Mouse (Mus musculus): ENCODE data around the gene Tcf19.

Gene Tcf19

DNA sequence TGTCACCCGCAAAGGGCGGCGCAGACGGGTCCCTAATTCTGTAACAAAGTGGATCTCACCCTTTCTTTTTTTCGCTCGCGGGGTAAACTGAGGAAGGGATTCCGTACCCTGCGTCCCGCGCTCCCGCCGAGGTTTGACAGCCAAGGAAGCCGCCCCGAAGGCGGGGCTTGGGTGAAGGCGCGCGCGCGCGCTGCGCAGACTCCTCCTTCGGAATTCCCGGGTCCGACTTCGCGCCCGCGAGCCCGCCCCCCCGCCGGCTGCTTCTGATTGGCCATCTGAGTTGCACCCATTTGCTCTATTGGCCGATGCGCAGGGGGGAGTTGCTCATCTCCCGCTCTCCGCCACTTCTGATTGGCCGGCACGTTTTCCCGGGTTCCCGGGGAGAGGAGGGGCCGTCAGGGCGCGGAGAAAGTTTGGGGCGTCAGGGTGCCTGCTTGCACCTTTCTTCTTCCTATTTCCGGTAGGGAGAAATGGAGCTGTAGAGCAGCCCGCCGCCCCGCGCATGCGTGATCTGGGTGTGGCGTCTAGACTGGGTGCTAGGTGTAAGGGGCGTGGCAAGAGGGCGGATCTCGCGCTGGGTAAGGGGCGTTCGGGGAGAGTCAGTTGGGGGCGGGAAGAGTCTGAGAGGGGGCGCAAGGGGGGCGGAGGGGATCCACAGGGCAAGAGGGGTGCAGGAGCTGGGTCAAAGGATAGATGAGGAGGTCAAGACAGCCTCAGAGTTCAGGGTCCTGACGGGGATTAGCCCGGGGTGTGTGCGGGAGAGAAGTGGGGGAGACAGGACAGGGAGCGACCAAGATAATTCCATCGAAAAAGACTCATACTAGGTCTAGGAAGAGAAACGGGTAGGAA is at the start of gene Tcf19, which contains the start of gene Cchcr1:
Gene Tcf19 (minus strand): TSS at position 173 of the 849 bp plus-strand sequence.
Gene Cchcr1 (plus strand): TSS at position 449 of the 849 bp plus-strand sequence.
- DNase-seq: peak; percentile 94

DNA sequence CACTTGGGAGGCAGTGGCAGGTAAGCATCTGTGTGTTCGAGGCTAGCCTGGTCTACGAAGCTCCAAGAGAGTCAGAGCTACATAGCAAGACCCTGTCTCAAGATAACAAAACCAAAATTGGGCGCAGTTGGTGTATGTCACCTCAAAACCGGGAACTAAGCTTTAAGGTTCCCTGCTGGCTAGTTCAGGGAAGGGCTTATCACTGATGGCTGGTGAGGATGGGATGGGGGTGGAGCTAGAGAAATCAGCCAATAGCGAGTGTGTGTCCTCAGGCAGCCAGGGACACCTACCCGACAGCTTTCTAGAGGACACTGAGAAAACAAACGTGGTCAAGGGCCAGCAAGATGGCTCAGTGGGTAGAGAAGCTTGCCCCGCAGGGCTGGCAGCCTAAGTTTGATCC is 41.6 kb upstream of the Tcf19 start:
- DNase-seq: no peak

DNA sequence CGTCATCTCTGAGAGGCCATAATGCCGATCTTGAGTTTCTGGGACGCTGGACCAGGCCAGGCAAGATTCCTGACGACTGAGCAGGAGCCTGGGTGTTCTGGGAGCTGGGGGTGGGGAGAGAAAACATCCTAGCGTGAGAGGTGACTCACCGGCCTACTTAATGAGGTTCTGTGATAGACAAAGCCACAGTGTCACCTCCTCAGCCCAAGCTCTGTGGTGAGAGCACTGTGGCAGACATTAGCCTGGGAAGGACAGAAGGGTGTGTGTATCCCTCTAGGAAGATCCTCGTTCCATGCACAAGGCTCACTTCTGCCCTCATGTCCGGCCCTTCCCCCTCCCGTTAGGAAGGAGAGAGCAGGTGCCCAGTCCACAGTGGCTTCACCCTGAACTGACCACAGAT is 40.7 kb upstream of the Tcf19 start:
- DNase-seq: no peak

DNA sequence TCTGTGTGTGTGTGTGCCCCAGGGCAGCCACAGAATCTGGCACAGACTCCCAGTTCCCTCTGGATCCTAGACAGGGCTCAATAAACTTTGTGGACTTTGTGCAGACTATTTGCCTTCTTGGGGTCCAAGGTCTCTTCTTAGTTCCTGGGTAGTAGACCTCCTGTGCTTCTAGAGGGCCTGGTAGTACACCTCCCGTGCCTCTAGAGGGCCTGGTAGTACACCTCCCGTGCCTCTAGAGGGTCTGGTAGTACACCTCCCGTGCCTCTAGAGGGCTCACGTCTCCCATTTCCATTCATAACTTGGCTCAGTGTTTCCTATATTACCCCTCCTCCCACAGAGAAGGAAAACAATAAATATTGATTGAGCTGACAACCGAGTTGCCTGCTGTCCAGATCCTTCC is 40.2 kb upstream of the Tcf19 start:
- no peak for DNase-seq

DNA sequence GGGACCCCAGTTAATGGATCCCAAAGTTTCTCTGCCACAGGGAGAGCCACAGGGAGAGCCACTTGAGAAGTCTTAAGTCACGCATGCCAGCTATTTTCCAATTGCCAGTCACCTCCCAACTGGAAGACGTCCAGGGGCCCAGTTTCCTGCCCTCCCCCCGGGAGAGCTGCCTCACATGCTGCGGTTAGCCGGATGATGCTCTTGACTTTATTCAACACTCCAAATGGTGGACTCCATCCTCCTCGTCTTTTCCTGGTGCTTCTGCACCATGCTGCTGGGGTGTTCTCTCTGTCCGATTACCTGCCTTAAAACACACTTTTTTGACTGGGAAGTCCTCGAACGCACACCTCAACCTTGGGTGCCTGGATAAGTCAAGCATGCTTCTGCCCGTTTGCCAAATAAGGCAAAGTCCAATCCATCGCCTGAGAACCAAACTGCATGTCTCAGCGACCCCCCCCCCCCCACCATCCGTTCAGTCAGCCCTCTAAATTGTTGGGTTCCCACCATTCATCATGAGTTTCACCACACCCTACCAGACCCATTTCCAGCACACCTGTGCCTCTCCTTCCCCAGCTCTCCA is 39.7 kb upstream of the Tcf19 start:
- no peak for DNase-seq

DNA sequence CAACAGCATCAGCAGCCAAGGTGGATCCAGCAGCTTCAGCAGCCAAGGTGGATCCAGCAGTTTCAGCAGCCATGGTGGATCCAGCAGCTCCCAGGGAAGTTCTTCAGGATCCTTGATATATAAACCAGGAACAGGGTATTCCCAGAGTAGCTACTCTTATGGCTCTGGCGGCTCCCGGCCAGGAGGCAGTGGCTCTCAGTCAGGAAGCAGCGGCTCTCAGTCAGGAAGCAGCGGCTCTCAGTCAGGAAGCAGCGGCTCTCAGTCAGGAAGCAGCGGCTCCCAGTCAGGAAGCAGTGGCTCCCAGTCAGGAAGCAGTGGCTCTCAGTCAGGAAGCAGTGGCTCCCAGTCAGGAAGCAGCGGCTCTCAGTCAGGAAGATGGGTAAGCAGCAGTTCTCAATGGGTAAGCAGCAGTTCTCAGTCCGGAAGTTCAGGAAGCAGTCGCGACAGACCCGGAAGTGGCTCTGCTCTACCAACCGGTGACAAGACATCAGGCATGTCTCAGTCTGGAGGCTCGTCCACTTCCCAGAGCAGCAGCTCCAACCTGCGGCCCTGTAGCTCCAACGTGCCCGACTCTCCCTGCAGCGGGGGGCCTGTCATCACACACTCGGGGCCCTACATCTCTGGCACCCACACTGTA is 38.3 kb upstream of the Tcf19 start:
- no peak for DNase-seq

DNA sequence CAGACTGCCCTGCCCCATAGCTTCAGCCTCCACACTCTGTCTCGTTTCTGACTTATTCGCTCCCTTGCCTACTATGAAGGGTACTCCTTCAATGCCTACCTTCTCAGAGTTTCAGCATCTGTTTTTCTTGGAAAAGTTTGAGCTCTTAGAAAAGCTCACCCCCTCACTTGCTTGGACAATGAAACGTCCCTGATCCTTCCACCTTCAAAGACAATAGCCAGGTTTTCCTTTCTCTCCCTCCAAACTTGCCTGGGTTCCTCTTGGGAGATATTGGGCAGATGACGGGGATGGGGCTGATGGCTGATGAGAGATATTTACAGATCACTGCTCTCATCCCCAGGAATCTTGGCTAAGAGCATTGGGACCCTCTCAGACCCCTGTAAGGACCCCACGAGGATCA is 37.7 kb upstream of the Tcf19 start:
- no peak for DNase-seq

DNA sequence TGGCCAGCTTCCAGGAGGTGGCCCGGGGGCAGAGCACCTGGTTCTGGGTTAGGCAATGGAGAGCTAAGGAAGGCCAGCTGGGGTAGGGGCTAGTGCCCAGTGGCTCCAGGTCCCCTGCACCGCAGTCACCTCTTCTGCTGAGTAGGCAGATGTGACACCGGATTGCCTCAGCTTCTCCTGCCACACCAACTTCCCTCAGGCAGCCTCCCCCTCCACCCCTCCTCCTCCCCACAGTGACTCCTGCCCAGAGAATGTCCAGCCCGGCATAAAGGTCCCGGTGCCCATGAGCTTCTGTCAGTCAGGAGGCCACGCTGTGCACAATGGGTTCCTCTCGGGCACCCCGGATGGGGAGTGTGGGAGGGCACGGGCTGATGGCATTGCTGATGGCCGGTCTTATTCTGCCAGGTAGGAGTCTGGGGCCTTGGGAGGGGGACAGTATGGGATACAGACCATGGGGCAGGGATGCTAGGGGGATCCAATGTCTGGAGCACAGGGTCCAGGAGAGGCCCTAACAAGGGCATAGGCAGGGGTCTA is 35.3 kb upstream of the Tcf19 start, which contains the start of gene Cdsn:
Gene Cdsn (plus strand): TSS at position 248 of the 534 bp plus-strand sequence.
- DNase-seq: no peak

DNA sequence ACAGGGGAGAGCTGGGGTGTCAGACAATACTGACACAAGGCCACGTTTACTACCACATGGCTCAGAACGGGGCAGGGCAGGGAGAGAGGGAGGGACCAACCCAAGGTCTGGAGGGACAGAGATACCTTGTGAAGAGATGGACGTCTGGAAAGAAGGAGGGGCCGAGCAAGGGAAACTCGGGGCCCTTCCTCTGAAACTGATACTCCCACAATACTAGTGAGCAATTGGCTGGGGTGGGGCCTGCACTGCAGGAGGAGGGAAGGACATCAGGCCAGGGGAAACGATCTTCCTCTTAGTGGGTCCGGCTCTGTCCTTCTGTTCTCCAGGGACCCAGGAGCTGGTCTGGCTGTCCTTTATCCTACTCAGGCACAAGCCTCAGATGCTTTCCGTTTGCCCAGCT is 34.2 kb upstream of the Tcf19 start:
- no peak for DNase-seq

DNA sequence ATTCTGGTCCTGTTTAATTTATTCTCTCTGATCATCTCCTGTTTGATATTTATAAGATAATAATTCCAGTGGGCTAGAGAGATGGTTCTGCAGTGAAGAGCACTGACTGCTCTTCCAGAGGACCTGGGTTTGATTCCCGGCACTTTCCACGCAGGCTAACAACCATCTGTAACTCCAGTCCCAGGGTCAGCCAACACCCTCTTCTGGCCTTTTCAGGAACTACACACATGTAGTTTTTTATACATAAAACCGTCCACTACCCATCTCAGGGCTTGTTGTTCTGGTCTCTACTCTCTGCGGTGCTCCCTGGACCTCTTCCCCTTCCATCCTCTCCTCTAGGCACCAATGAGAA is 33.5 kb upstream of the Tcf19 start:
- DNase-seq: no peak

DNA sequence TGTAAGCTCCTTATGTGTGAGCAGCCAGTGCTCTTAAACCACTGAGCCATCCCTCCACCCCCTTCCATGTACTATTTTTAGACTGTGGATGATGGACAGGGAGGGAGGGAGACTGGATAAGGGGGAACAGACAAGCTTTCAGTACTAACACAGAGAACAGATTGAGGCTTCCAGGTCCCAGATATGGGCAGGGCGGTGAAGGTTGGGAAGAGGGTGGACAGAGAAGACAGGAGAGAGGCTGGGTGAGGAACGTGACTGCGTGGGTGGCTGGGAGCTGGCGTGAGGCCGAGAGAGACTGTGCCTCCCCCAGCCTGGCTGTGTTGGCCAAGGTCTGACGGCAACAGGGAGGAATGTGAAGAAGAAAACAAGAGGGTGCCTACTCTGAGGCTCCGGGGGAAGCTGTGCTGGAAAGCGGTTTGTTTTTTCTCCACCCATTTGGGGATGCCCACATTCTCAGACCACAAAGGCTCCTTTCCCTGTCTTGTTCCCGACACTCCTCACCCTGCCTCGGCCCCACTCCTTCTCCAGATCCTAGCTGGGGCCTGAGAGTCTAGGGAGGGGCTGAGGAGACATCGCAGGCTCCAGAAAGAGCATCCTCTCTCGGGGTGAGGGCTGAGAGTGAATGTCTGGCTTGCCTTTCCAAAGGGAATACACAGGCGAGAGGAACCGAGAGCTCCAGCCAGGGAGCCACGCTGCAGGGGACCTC is 33.0 kb upstream of the Tcf19 start:
- DNase-seq: peak; percentile 92

DNA sequence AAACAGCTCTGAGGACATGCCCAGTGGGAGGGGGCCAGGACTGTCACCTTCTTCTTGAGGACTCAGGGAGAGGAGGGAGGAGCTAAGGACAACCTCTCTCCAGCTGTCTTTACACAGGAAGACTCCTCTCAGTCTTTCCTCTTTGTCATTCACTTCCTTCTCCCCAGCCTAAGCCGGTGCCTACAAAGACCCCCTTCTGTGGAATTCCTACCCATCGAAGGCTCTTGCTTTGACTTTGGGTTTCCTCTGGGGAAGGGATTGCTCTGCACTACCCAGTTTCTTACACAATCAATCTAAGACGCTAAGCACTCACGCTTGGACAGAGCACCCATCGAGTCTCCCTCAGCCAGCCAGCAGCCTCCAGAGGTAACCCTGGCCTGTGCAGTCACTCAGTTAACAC is 32.0 kb upstream of the Tcf19 start:
- DNase-seq: no peak

DNA sequence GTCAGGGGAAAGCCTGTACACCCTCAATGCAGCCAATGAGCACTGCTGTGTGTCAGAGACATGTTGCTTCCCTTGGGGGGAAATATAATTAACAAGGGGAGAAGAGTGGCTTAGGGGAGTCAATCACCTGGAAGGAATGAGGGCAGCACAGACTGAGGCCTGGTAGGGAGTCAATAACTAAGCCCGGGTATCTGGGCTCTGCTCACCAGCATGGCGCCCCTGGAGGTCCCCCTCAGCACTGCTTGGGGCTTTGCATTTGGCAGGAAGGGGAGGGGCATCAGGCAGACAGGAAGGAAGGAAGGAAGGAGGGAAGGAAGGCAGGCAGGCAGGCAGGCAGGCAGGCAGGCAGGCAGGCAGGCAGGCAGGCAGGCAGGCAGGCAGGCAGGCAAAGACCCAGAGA is 30.8 kb upstream of the Tcf19 start:
- DNase-seq: no peak

DNA sequence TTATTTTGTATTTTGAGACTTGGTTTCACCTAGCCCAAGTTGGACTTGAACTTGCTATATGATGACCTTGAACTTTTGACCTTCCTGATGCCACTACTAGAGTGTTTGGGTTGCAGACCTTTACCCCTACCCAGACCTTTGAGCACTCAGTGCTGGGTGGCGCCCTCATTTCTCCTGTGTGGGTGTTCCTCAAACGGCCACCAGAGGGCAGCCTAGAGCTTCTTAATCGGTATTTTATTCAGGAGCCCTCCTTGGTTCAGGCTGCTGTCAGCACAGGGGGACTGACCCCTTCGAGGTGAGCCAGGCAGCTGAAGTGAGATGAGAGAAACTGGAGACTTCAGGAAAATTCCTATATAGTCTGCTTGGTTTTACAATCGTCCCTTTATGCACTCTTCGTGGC is 28.1 kb upstream of the Tcf19 start:
- peak; percentile 46 for DNase-seq

DNA sequence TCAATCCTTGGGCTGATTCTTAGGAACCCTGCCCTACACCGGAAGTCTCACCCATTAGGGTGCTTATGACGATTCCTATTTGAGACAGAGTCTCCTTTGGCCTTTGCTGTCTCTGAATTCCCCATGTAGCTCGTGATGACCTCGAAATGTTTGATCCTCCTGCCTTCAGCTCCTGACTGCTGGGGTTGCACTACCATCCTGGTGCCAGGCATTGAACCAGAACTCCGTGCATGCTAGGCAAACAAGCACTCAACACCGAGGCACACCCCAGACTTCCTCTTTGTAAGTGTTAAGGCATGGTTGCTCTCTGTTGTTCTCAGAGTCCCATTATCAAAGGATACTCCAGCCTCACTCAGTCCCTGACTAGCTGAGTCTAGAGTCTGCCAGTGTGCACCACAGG is 27.4 kb upstream of the Tcf19 start:
- no peak for DNase-seq

DNA sequence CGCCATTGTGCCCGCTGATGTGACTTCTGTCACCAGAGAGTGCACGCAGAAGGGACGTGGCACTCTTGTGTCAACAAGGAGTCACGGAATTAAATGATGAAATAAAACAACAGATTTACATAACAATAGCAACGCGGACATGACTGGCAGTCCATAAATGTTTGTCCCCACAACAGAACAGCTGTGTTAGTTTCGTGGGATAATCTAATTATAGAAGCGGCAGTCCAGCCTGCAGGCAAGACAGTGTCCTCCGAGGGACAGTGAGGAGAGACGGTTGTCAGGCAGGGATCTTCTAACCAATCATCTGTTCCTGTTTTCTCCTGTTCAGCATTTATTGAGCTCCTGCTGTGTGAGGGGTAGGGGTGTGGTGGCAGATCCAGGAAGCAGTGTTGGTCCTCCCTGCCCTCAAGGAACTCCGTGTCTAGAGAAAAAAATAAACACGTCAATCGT is 26.8 kb upstream of the Tcf19 start:
- no peak for DNase-seq

DNA sequence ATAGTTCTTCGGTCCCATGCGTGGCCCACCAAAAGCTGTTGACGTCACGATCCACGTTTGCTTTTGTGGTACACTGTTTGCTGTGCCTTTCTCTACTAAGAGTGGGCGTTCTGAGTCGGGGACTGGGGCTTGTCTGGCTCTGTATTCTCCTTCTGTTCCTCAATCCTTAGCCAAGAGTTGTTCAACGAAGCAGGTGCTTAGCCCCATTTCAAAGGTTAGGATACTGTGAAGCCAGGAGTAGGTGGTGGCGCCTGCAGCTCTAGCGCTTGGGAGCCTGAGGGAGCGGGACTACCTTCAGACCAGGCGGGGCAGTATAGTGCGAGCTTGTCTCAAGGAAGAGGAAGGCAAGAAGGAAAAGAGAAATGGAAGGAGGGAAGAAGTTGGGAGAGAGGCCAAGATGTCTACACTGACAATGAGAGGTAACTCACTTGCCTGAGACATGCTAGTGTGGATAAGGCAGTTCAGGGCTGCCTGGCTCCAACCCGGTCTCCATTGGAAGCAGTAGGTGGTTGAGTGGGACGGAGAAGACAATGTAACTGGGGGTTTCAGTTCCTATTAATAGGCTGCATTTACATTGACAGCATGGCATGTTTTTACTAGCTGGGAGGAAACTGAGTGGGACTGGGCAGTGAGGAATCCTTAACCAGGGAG is 26.3 kb upstream of the Tcf19 start:
- no peak for DNase-seq

DNA sequence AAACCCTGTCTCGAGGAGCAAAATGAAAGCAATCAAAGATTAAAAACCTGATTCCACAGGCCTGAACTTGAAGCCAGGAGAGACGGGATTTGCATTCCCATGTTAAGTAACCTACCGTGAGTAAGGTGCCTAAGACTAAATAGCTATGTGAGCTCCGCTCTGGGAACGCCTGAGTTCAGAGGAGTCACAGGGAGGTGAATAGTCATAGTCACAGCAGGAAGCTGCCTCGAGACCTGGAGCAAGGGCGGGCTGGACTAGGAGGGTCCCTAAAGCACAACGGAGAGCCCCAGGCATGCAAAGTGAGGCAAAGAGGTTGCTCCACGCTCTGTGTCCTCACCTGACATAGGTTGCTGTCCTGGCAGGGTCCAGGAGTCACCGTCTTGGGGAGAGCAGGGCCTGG is 22.9 kb upstream of the Tcf19 start:
- no peak for DNase-seq

DNA sequence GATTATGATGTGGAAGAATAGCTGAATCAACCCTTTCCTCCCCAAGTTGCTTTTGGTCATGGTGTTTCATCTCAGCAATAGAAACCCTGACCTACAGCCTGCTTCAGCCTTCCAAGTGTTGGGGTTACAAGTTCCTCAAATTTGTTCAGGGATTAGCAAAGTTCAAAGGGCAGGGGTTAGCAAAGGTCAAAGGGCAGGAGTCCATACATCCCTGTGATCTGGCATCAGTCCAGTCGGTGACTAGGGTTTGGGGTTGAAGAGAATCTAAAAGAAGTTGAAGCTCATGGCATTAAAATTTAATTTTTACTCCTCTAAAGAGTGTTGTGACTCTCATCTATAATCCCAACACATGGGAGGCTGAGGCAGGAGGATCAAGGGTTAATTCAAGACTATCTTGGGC is 21.9 kb upstream of the Tcf19 start:
- DNase-seq: no peak

DNA sequence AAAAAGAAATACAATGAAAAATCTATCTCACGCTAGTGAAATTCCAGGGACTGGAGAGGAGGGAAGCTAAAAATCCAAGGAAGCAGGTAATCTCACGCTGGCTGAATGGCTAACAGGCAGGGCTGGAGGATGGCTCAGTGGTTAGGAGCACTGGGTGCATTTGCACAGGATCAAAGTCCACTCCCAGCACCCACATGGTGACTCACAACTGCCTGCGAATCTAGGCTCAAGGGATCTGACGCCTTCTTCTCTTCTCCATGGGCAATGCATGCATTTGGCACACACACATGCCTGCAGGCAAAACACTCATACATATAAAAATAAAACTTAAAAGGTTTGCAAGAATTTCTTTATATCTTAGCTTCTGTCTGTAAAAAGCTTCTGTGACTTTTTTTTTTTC is 20.8 kb upstream of the Tcf19 start:
- DNase-seq: no peak

DNA sequence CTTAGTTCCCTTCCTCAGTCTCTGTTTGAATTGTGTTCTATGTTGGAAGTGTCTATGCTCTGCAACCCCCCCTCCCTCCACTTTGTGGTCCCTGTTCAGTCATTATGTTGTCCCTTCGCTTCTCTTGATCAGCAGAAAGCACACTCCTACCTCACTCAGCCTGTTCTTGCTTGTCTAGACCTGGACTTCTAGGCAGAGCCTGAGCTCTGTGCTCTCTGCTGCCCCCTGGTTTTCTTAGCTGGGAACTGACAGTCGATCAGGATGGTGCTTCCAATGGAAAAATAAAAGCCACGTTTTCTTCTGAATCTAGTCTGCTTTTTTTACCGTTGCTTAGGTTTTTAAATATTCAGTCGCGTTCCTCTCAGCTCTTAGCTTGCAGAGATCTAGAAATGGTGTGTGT is 17.7 kb upstream of the Tcf19 start:
- DNase-seq: peak; percentile 78

DNA sequence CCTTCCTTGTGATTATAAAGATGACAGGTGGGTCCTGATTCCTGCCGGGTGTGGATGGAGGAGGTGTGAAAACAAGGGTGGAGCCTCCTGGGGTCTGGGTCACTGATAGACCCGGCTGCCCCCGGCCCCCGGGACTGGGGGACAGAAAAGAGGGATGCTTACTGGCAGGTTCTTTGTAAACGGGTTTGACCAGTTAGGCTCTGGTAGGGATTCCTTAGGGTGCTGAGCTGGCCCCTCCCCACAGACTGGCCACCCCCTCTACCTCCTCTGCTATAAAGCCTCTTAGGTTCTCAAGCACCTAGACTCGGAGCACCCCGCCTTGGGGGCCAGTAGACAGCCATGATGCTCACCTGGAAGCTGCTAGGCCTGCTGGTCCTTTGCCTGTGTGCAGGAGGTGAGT is 16.3 kb upstream of the Tcf19 start, which contains the start of gene Psors1c2:
Gene Psors1c2 (plus strand): TSS at position 301 of the 400 bp plus-strand sequence.
- DNase-seq: no peak

DNA sequence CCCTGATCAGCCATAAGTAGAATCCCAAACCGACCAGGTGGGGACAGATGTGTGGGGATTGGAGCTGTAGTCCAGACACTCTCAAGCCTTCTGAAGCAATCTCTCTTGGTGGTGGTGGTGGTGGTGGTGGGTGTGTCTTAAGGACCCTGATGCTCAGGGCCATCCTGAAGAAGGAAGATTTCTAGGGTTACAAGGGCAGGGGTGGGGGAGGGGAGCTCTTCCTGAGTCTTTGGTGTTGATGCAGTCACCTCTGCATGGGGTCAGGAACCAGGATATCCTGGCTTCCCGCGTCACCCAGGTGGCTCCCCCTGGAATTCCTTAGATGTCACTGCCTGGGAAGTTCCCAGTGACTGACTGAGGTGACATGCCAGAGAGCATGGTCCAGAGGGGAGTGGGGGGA is 15.7 kb upstream of the Tcf19 start:
- DNase-seq: no peak

Measured in cerebellum, adult 9-11 months (tissue).